Mouse (Mus musculus): ENCODE measurements around the gene Klf14.

Klf14 gene

GRCm38 (mm10) chr6:30958736-30959540 lies at the start of gene Klf14:
Gene Klf14, minus strand, starts transcription at chr6:30959078.
- in situ Hi-C loops (cut with MboI): no loop called here

DNA sequence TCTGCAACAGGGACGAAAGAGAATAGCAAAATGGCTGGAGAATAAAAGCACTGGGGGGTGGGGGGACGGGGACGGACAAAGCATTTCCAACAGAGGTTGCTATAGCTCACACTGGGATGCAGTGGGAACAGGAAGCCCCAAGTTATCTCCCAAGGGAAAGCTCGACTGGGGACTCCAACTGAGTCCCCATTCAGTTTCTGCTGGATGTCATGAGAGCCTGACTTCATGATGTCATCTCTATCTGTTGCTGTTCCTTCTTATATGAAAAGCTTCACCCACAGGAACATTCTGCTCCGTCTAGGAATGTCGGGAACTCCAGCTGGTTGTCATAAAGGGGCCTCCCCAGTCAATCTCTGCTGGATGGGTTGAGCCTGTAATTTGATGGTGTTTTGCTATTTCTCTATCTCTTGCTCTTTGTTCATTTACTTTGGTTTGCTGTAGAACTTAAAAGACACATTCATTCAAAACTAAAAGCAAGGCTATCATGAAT lies 47.3 kb upstream of the Klf14 start:
- in situ Hi-C loops (cut with MboI): no loop called here

DNA sequence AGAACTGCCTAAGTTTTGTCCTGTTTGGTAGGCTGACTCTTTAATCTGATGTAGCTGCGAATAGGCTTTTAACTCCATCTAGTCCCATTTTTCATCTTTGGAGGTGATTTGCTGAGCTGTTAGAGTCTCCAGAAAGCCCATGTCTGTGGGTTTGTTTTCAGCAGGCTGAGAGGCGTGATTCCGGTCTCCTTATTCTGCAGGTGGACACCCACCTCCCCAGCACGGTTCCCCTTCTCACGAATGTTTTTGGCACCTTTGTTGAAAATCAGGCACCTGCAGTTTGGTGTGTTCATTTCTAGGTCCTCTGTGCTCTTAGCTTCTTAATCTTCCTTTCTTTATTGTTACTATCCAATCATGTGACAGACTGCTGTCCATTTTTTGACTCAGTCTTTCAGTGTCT lies 27.5 kb upstream of the Klf14 start:
- in situ Hi-C loops (cut with MboI): loop anchor here (10.0 kb wide), 1 partner anchor 582 kb away; the partner anchor contains the start of gene Klhdc10

DNA sequence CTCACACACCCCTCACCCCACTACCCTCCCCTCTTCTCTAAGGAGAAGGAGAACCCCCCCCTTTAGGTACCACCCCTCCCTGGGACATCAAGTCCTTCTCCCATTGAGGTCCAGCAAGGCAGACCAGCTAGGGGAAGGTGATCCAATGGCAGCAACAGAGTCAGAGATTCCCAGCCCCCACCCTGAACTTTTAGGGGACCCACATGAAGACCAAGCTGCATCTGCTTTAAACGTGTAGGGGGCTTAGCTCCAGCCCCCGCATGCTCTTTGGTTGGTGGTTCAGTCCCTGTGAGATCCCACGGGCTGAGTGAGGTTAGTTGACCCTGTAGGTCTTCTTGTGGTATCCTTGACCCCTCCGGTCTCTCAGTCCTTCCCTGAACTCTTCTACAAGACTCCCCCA lies 24.1 kb upstream of the Klf14 start:
- in situ Hi-C loops (cut with MboI): loop anchor here (10.0 kb wide), 1 partner anchor 578 kb away; the partner anchor contains the start of gene Klhdc10

- in situ Hi-C loops (cut with MboI): loop anchor here (10.0 kb wide), 1 partner anchor 578 kb away; the partner anchor contains the start of gene Klhdc10
Measured at GRCm38 (mm10) chr6:30982372-30982980, 23.6 kb upstream of the Klf14 start.

DNA sequence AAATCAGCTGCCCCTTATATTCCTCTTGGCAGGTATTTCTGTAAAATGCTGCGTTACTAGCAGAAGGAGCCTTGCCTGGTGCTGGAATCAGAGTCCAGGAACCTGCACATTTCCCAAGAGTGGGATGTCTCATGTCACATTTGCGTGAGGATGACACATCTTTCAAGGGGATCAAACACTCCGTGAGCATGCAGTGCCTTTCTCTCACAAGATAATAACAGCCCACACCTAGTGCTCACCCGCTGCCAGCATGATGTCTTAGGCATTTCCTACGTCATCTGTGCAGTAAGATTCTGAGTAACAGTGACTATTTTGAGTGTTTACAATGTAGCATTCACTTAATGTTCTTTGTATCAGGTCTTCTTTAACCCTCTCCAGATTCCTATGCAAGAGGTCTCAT lies 22.5 kb upstream of the Klf14 start:
- in situ Hi-C loops (cut with MboI): loop anchor here (10.0 kb wide), 1 partner anchor 577 kb away; the partner anchor contains the start of gene Klhdc10

GRCm38 (mm10) chr6:30978615-30979014 lies 19.7 kb upstream of the Klf14 start:
- in situ Hi-C loops (cut with MboI): no loop called here

DNA sequence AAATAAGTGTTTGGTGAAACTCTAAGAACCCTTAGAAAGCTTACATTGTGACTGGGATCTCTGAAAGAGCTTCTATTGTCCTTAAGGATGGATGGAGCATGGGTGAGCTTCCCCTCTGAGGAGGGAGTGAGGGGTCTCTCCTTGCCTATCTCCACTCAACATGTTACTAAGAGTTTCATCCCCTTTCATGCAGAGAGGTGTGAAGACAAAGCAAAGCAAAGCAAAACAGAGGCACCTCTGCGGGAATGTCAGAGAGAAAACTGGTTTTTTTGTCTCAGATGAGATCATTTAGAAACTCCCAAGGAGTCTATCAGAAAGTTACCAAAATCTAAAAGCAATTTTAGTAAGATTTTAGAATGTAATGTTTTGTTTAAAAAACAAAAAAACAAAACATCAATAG lies 13.2 kb upstream of the Klf14 start:
- in situ Hi-C loops (cut with MboI): no loop called here

DNA sequence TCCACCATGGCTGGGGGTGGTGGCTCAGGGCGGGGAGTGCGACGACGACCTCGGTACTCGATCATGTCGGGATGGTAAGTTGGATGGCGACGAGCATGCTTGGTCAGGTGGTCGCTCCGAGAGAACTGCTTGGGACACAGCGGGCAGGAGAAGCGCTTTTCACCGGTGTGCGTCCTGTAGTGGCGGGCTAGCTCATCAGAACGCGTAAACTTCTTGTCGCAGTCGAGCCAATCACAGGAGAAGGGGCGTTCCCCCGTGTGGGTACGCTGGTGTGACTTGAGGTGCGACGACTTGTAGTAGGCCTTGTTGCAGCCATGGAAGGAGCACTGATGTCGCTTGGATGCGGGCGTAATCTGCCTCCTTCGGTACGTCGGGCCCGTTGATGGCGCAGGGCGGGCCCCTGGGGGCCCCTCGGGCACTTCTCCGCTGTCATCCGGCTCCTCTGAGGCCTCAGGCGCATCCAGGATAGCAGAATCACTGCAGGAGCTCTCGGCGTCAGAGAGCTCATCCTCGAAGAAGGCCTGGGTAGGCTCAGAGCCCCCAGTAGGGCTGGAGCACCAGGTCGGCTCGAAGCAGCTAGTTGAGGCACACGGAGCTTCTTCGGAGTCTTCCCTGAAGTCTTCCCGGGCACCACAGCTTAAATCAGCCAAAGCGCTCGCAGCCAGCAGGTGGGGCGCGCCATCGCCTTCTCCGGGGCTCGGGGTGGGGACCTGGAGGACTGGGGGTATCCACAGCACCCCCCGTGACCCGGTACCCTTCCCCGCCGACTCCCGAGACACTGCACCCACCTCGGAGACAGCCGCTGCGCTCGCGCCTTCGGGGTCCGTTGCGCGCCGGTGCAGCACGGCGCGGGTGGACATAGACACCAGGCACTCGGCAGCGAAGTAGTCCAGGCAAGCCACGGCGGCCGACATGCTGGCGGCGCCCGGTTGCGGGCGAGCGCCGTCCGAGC lies 818 bp downstream of the Klf14 start:
- in situ Hi-C loops (cut with MboI): no loop called here

DNA sequence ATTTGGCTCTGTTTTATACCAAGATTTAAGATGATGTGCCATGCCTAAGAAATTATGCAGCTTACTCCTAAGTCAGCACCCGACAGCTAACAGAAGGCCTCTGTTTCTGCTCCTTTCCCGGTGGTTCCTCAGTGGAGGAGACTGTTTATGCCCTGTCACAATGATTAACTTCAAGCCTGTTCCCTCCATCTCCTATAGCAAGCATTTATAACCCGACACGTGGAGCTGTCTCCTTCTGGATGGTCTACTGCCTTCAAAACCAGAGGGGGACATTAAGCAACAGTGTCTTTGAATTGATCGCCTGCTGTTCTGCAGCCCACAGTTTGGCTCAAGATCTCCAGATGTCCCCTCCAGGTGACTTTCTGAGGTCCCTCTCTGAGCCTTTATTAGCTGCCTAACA lies 19.6 kb downstream of the Klf14 start:
- in situ Hi-C loops (cut with MboI): no loop called here

DNA sequence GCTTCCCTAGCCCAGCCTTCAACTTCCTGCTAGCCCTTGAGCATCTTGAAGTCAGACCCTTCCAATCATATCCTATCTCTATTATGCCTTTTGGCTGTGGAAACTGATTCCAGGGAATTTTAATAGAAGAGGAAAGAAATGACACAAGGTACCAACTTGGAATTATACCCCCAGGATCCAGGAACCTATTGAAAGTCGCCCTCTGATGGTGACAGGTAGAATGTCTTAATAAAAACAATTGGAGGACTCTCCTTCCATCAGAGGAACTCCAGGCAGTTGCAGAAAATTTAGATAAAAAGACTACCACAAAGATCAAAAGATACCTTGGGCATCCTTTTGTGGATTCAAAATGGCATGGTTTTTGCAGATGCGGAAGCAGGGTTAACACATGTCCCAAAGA lies 36.1 kb downstream of the Klf14 start:
- in situ Hi-C loops (cut with MboI): no loop called here

- in situ Hi-C loops (cut with MboI): no loop called here
Measured at GRCm38 (mm10) chr6:30921826-30922225, 37.1 kb downstream of the Klf14 start.

GRCm38 (mm10) chr6:30920834-30921675 lies 37.8 kb downstream of the Klf14 start:
- in situ Hi-C loops (cut with MboI): no loop called here

GRCm38 (mm10) chr6:30915473-30915872 lies 43.4 kb downstream of the Klf14 start, which contains the start of gene Tsga13:
Gene Tsga13, minus strand, starts transcription at chr6:30915573.
- in situ Hi-C loops (cut with MboI): no loop called here

DNA sequence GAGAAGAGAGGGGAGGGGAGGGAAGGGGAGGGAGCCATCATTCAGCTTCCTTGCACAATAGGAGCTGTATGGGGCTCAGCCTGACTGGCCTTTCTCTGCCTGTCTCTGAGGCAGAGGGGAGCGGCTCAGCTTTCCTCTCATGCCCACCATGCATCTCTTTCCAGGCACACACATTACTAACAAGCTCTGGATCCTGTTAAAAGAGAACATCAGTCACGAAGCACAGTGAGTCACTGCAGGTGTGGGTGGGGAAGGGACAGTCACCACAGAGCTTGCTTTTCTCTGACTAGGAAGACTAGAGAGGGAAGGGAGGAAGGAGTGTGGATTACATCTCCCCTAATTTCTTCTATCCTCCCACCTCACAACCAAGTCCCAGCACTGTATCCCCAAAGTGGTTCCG lies 50.9 kb downstream of the Klf14 start:
- in situ Hi-C loops (cut with MboI): no loop called here

Measured in mature B cell (primary cell).